Mouse (Mus musculus): ENCODE measurements at regions not wholly inside any gene's neighbourhood (a gene's known extent, or its start where the extent isn't known, plus 50 kb on each side); places are given as distances from the start of the nearest gene placed in this dataset.

GRCm38 (mm10) chr3:50631286-50631685, 187.9 kb upstream of the Slc7a11 start:
- TF ChIP-seq CTCF (conservative IDR thresholded peaks at IDR 0.05; ENCODE audit: insufficient read depth, insufficient read length, low read depth, low read length) (no peak), POLR2A (IDR thresholded peaks at IDR 0.05; ENCODE audit: low read depth, low read length) (no peak)
